Mouse (Mus musculus) kidney, adult 2 months (tissue): ENCODE measurements around the gene Slc4a8. TPM values are rescaled to one million over a fixed set of nuclear protein-coding genes. Genes with fewer than 3 reads are reported as not detected.

ENCODE experiments used
- DNase-seq: peaks from one replicate; pipeline ENCODE4 v3.0.0; 2021
- H3K27ac ChIP-seq: fragments of 200-500 bp; 2 replicates; pipeline ENCODE4 v1.5.1; 2012; ENCODE audit warnings: low read depth, low read length, control low read depth, inconsistent platforms; ENCODE audit not compliant: insufficient read depth
- H3K27me3 ChIP-seq: fragments of 200-500 bp; replicated peaks from 2 replicates; pipeline ENCODE4 v1.6.1; 2012; ENCODE audit warnings: mild to moderate bottlenecking, moderate library complexity, low read length, inconsistent platforms; ENCODE audit not compliant: control insufficient read depth, insufficient read depth
- H3K36me3 ChIP-seq: fragments of 200-500 bp; 2 replicates; pipeline ENCODE4 v1.6.1; 2012; ENCODE audit warnings: mild to moderate bottlenecking, moderate library complexity, low read length, inconsistent platforms; ENCODE audit not compliant: control insufficient read depth, insufficient read depth
- H3K4me1 ChIP-seq: fragments of 200-500 bp; 2 replicates; pipeline ENCODE4 v1.6.1; 2011; ENCODE audit warnings: low read length; ENCODE audit not compliant: control insufficient read depth, insufficient read depth
- H3K4me3 ChIP-seq: fragments of 200-500 bp; 2 replicates; pipeline ENCODE4 v1.5.1; 2011; ENCODE audit warnings: mild to moderate bottlenecking, low read depth, low read length, control low read depth; ENCODE audit not compliant: insufficient read depth
- CTCF ChIP-seq: fragments of 200-500 bp; conservative IDR thresholded peaks from 2 replicates; pipeline ENCODE4 v1.5.1; 2011; ENCODE audit warnings: low read depth, mild to moderate bottlenecking, control low read depth, low read length, moderate library complexity, mixed read lengths; ENCODE audit not compliant: insufficient read depth, insufficient read length
- POLR2A ChIP-seq: fragments of 200-500 bp; IDR thresholded peaks from one replicate; pipeline ENCODE4 v1.6.1; 2011; ENCODE audit warnings: low read depth, low read length, control low read depth
- WGBS: fragments of 180-500 bp; shearing (Covaris S2); methylation state at CpG from one replicate; pipeline ENCODE4 v1.1.7; 2018; 5-methylcytosine and 5-hydroxymethylcytosine counted together
- polyA plus RNA-seq: library from polyadenylated mRNA; depleted of rRNA; stranded (reverse); fragments of >200 nt; gene quantifications from 2 replicates; pipeline ENCODE4 v1.2.3, GENCODE M21; 2012

The Slc4a8 gene
- polyA plus RNA-seq, 1 experiment, result 5.9 TPM

DNA sequence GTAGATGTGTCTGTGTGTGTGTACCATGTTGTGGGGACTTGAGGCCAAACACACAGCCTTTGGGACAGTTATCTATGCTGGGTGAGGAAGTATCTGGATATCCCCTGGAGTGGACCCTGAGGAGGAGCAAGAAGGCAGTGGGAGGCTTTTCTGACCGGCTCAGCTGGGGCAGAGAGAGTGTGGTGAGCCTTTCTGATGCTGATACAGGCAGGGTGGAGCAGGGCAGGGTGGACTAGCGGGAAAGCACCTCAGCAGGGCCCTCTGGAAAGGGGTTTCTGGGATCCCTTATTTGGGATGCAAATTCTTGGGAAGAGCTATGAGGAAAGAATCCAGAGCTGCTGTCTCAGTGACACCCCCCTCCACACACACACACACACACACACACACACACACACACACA is 30.8 kb downstream of the Slc4a8 start:
- TF ChIP-seq CTCF, result no peak
- TF ChIP-seq POLR2A, result no peak
- H3K4me1 ChIP-seq, result no peaks in the 10 kb centered on the region
- 78% methylated on average over 2 of the region's 2 CpGs for WGBS
- no peak overlapping the region for H3K4me3 ChIP-seq
- no peak overlapping the region for H3K27ac ChIP-seq
- H3K36me3 ChIP-seq, result no peaks in the 10 kb centered on the region
- H3K27me3 ChIP-seq, result no peaks in the 10 kb centered on the region
- no peak for DNase-seq

DNA sequence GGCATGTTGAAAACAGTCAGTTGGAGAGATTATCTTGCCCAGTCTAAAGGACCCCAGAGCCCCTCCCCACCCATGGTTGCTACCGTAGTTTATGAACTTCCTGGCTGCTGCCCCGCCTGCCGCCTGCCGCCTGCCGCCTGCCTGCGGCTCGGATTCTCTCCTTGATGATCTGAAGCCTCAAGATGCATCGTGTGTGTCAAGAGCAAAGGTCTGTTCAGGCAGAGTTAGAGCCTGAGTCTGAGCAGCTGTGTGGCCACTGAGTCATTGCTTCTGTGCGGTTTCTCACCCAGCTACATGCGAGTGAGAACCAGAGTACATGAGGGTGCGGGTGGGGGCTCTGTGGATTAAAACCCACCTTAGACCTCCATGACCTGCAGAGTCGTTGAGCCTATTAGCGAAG is 39.4 kb downstream of the Slc4a8 start:
- no peak overlapping the region for H3K4me3 ChIP-seq
- H3K36me3 ChIP-seq, result no peaks in the 10 kb centered on the region
- TF ChIP-seq POLR2A, result no peak
- no peak for TF ChIP-seq CTCF
- no peak overlapping the region for H3K27ac ChIP-seq
- no peaks in the 10 kb centered on the region for H3K27me3 ChIP-seq
- WGBS, result 56% methylated on average over 13 of the region's 13 CpGs
- no peaks in the 10 kb centered on the region for H3K4me1 ChIP-seq
- no peak for DNase-seq

DNA sequence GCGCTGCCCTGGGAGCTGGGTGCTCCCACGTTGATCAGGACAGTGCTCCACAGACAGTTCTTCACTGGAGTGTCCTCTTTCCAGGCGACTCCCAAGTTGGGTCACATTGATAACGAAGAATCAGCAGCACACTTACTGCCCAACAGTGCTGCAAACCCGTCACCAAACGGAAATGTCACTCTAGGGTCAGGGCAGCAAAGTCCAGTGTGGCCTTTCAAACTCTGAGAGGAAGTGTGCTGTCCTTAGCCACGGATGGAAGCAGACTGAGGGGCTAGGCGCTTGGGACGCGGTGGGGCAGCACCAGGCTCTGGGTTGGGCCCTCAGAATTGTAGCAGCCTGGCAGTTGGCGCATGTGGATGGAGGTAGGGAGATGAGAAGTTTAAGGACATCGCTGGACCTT is 46.5 kb downstream of the Slc4a8 start:
- Histone ChIP-seq H3K27ac (no peak overlapping the region), H3K36me3 (no peaks in the 10 kb centered on the region), H3K27me3 (no peaks in the 10 kb centered on the region), H3K4me3 (no peak overlapping the region), H3K4me1 (no peaks in the 10 kb centered on the region)
- peak; percentile 30 for DNase-seq
- WGBS, result 73% methylated on average over 12 of the region's 12 CpGs
- TF ChIP-seq POLR2A (no peak), CTCF (no peak)

DNA sequence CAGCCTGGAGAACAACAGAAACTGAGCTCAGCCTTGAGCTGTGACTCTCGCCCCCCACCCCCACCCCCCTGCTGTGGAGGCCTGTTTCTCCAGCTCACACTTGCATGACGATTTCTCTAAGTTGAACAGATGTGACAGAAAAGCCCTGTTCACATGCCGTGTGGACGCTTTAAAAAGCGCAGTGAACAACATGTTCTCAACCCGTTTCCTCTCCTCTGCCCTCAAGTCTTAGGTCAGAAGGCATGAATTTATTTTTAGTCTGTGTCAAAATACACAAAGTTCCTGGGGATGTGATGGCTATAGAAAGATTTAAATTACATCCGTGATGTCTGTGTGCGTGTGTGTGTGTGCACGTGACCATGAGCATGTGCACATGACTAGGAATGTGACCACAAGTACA is 46.9 kb downstream of the Slc4a8 start:
- WGBS, result 65% methylated on average over 9 of the region's 9 CpGs
- peak; percentile 14 for DNase-seq
- no peaks in the 10 kb centered on the region for H3K27me3 ChIP-seq
- H3K27ac ChIP-seq, result no peak overlapping the region
- no peak for TF ChIP-seq POLR2A
- TF ChIP-seq CTCF, result no peak
- no peaks in the 10 kb centered on the region for H3K4me1 ChIP-seq
- H3K4me3 ChIP-seq, result no peak overlapping the region
- H3K36me3 ChIP-seq, result no peaks in the 10 kb centered on the region

DNA sequence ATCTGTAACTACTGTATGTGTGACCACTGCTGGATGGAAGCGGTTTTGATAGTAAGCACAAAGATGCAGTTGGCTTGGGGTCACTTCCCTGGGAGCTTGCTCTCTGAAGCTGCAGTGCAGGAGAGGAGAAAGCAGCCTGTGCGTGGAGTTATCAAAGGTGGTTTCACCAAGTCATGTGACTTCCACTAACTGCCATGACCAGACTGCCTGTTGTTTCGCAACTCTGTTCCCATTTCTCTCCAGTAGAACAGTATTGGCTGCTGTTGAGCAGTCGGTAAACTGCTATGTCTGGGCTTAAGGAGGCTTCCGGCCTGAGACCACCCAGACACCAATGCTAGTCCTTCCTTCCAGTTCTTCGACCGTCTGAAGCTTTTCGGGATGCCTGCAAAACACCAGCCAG is 48.7 kb downstream of the Slc4a8 start:
- no peak overlapping the region for H3K4me3 ChIP-seq
- DNase-seq, result no peak
- no peak for TF ChIP-seq POLR2A
- H3K36me3 ChIP-seq, result no peaks in the 10 kb centered on the region
- H3K4me1 ChIP-seq, result no peaks in the 10 kb centered on the region
- WGBS, result 89% methylated on average over 8 of the region's 8 CpGs
- H3K27me3 ChIP-seq, result no peaks in the 10 kb centered on the region
- H3K27ac ChIP-seq, result no peak overlapping the region

DNA sequence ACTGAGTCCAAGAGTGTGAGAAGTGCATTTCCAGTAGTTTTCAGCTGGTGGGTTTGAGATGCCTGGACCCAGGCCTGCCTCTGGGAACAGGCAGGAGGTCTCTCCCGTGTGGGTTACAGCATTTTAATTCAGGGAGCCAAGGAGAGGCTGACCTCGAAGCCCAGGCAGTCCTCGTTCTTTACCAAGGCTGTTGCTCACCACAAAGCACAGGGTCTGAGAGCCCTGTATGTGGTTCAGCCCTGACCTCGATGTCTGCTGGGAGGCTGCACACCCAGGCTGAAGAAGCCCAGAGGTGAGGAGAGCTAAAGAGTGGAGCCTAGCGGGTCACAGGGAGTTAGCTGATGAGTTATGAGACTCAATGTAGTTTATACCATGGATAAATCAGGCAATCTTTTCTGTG is 52.0 kb downstream of the Slc4a8 start:
- TF ChIP-seq CTCF (no peak), POLR2A (no peak)
- H3K27ac ChIP-seq, result no peak overlapping the region
- 55% methylated on average over 5 of the region's 5 CpGs for WGBS
- no peaks in the 10 kb centered on the region for H3K36me3 ChIP-seq
- DNase-seq, result no peak
- no peaks in the 10 kb centered on the region for H3K27me3 ChIP-seq
- H3K4me1 ChIP-seq, result no peaks in the 10 kb centered on the region
- no peak overlapping the region for H3K4me3 ChIP-seq

DNA sequence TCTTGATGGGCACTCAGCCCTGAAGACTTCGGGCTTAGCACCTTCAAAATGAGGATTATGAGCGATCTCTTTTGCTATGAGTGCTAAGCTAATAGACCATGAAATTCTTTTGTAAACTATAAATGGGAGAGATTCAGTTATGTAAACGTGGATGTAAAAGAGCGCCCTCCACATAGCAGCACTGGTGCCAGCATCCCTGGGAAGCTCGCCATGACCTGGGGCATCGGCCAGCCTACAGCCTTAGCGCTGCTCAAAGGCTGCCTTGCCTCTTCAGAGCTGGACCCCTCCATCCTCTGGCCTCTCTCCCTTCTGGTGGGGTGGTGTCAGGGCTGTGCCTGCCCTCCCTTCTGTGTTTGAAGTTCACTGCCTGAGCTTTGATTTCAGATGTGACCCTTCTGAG is 52.5 kb downstream of the Slc4a8 start:
- no peak for TF ChIP-seq CTCF
- TF ChIP-seq POLR2A, result no peak
- no peaks in the 10 kb centered on the region for H3K27me3 ChIP-seq
- DNase-seq, result no peak
- no peak overlapping the region for H3K4me3 ChIP-seq
- no peaks in the 10 kb centered on the region for H3K36me3 ChIP-seq
- H3K27ac ChIP-seq, result no peak overlapping the region
- WGBS, result 63% methylated on average over 7 of the region's 7 CpGs
- H3K4me1 ChIP-seq, result no peaks in the 10 kb centered on the region

DNA sequence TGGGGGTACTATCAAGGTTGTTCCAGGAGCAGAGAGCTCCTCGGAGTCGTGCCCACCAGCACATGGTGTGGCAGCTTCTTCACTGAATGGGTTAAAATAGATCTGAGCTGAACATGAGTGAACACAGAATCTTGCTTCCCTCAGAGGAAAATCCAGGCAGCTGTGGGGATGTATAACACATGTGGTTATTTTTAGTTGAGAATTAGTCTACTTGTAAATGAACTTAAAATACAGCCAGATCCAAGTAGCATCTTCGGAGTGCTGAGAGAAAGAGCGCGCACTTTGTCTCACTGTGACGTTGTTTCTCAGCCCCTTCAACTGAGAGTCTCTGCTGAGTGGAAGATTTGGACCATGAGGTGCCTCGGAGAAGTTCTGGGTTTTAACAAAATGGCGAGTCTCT is 53.8 kb downstream of the Slc4a8 start:
- H3K27me3 ChIP-seq, result no peaks in the 10 kb centered on the region
- no peak overlapping the region for H3K4me3 ChIP-seq
- DNase-seq, result no peak
- no peak for TF ChIP-seq POLR2A
- no peak overlapping the region for H3K27ac ChIP-seq
- H3K4me1 ChIP-seq, result no peaks in the 10 kb centered on the region
- H3K36me3 ChIP-seq, result no peaks in the 10 kb centered on the region
- 86% methylated on average over 8 of the region's 8 CpGs for WGBS
